Mouse (Mus musculus): ENCODE data around the gene Cadm3. TPM values are rescaled to one million over a fixed set of nuclear protein-coding genes. Genes with fewer than 3 reads are reported as not detected.
"Not testable (repeated sequence)": the region's sequence is repeated elsewhere in the genome, so short reads cannot be mapped to it uniquely, and the experiment has no call there.

The Cadm3 gene
- total RNA-seq, 4 experiments from 2014 or later, result 384 to 405 (median 400) TPM

- no peak for DNase-seq (ENCODE audit: low spot score in 2 of 2)
These were observed 42.5 kb downstream of the Cadm3 start for GRCm38 (mm10) chr1:173324961-173325360.

- DNase-seq (ENCODE audit: low spot score in 2 of 2), result no peak
These were observed 43.5 kb downstream of the Cadm3 start for GRCm38 (mm10) chr1:173323839-173324585.

- DNase-seq (ENCODE audit: low spot score in 2 of 2), result no peak
These were observed 45.3 kb downstream of the Cadm3 start for GRCm38 (mm10) chr1:173322249-173322627.

- DNase-seq (ENCODE audit: low spot score in 2 of 2), result no peak
These were observed 45.8 kb downstream of the Cadm3 start for GRCm38 (mm10) chr1:173321593-173322248.

- no peak for DNase-seq (ENCODE audit: low spot score in 2 of 2)
These were observed 49.5 kb downstream of the Cadm3 start for GRCm38 (mm10) chr1:173317925-173318477.

- DNase-seq (ENCODE audit: low spot score in 2 of 2), result no peak
These were observed 51.8 kb downstream of the Cadm3 start for GRCm38 (mm10) chr1:173315725-173316124.

- DNase-seq (ENCODE audit: low spot score in 2 of 2), result not testable (repeated sequence)
These were observed 53.9 kb downstream of the Cadm3 start for GRCm38 (mm10) chr1:173313535-173314050.

- DNase-seq (ENCODE audit: low spot score in 2 of 2), result not testable (repeated sequence)
These were observed 64.7 kb downstream of the Cadm3 start for GRCm38 (mm10) chr1:173302795-173303194.

Other genes starting within 250 kb of the Cadm3 start
- not detected for gene Olfr1408, start 230.3 kb downstream of the Cadm3 start, total RNA-seq (2022)
- gene Olfr1406, start 177.1 kb downstream of the Cadm3 start, total RNA-seq (2022), result not detected
- gene Olfr218, start 169.9 kb downstream of the Cadm3 start, total RNA-seq (2022), result not detected
- not detected for gene Olfr1404, start 155.3 kb downstream of the Cadm3 start, total RNA-seq (2022)
- gene Fcer1a, start 140.5 kb downstream of the Cadm3 start, total RNA-seq (2022), result not detected
- not detected for gene Olfr418, start 101.7 kb downstream of the Cadm3 start, total RNA-seq (2022)
- not detected for gene Mptx2, start 89.9 kb downstream of the Cadm3 start, total RNA-seq (2022)
- 10 to 100 TPM; 58.7 to 67.1 (median 61.4) TPM for gene Ackr1, start 33.9 kb downstream of the Cadm3 start, total RNA-seq (2022)
- 1 to 10 TPM; 3.9 to 9.2 (median 5.1) TPM for gene Aim2, start 16.8 kb downstream of the Cadm3 start, total RNA-seq (2022)
- under 1 TPM in 1 of 4 experiments, not detected in 3; 0.66 TPM for gene Ifi206, start 123.3 kb upstream of the Cadm3 start, total RNA-seq (2022)
- not detected for gene Ifi214, start 168.3 kb upstream of the Cadm3 start, total RNA-seq (2022)
- gene Ifi213, start 231.6 kb upstream of the Cadm3 start, total RNA-seq (2022), result under 1 TPM in 3 of 4 experiments, not detected in 1; 0.11 to 0.59 (median 0.16) TPM